Mouse (Mus musculus): ENCODE measurements around the gene Olfr485.

- no peak for TF ChIP-seq CTCF (IDR thresholded peaks at IDR 0.05; ENCODE audit: low read depth)
- no peak for TF ChIP-seq EP300 (IDR thresholded peaks at IDR 0.05; ENCODE audit: low read depth)
These were observed at the start of gene Olfr485 for GRCm38 (mm10) chr7:108159771-108160170.

Measured in liver, embryonic 14.5 days (tissue).